Mouse (Mus musculus): Measurements from ENCODE around the gene Mcpt8. TPM values are rescaled to one million over a fixed set of nuclear protein-coding genes. Genes with fewer than 3 reads are reported as not detected.

Gene Mcpt8
- 1 to 10 TPM; 3.7 to 5.8 TPM for total RNA-seq (2023)

DNA sequence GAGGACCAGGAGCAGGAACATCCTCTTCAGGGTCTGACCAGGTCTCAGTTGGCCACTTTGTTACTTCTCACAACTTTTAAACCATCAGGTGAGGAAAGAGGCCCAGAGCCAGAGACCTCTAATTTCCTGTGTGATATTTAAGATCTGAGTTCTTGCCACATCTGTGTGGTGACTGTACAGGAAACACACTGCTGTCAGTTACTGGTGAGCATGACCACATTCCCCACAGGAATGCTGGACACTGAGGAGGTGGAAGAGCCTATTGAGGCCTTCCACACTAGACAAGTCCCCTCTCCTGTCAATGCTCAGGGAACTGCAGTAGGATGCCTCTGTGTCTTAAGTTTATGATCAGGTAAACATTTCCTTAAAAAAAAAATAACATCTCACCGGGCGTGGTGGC lies at the start of gene Mcpt8:
TSS of gene Mcpt8 (minus strand) at position 107 of the 400 bp plus-strand sequence.

DNA sequence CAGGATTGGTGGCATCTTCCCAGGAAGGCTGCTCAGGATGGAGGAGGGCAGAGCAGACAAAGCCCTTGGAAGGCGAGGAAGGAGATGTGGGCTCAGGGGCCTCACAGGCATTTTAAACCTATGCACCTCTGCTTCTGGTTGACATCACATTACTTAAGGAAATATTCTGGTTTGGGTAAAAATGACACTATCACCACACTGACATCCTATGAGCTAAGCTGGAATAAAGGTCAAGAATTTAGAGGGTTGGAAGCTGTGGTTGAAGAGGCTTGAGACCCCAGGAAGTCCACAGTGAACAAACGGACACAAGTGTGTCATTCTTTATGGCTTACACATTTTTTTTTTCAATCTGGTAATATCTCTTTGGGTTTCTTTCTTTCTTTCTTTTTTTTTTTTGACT lies 47.4 kb upstream of the Mcpt8 start, which contains the start of gene Gzmd:
TSS of gene Gzmd (minus strand) at position 101 of the 400 bp plus-strand sequence.

GRCm38 (mm10) chr14:56120525-56120924 lies 35.5 kb upstream of the Mcpt8 start, which contains the start of gene Gzme:
Gzme (minus strand) TSS chr14:56120625.

DNA sequence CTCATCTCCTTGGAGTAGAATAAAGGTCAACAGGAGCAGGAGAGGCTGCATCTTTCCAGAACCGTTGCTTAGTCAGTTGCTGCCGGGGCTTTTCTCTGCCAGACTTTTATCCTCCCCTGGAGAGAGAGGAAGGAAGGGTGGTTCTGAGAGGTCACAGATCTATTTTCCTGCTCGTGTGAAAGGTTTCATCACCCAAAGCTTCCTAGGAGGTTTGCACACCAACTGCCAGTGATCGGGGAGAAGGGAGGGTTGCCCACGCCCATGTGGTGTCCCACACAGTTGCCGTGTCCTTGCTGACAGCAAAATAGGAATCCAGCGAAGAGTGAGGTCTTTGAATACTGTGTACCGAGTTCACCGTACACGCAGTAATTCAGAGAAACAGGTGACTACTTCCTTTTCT lies 17.3 kb upstream of the Mcpt8 start, which contains the start of gene Ctsg:
TSS of gene Ctsg (minus strand) at position 189 of the 400 bp plus-strand sequence.

GRCm38 (mm10) chr14:56062213-56062612 lies 22.9 kb downstream of the Mcpt8 start, which contains the start of gene Mcpt4:
Mcpt4 (minus strand) TSS chr14:56062313.

GRCm38 (mm10) chr14:56041792-56042191 lies 43.3 kb downstream of the Mcpt8 start, which contains the start of gene Mcpt2:
Mcpt2 (plus strand) TSS chr14:56042041.

Other genes with a start within 250 kb of the Mcpt8 start
- 1 to 10 TPM; 5.9 to 8.2 TPM for gene Nynrin, start 231.3 kb downstream of the Mcpt8 start, total RNA-seq (2023)
- gene Cbln3, start 200.9 kb downstream of the Mcpt8 start, total RNA-seq (2023) = under 1 TPM in 1 of 2 experiments, not detected in 1; 0.09 TPM
- 10 to 100 TPM; 51.6 to 59.0 TPM for gene Khnyn, start 200.3 kb downstream of the Mcpt8 start, total RNA-seq (2023)
- gene Sdr39u1, start 185.0 kb downstream of the Mcpt8 start, total RNA-seq (2023) = under 1 TPM; 0.88 to 0.97 TPM
- gene Cma1, start 140.6 kb downstream of the Mcpt8 start, total RNA-seq (2023) = not detected
- not detected for gene Cma2, start 134.3 kb downstream of the Mcpt8 start, total RNA-seq (2023)
- not detected for gene Mcpt1, start 67.3 kb downstream of the Mcpt8 start, total RNA-seq (2023)
- gene Mcpt9, start 54.8 kb downstream of the Mcpt8 start, total RNA-seq (2023) = not detected
- under 1 TPM; 0.47 to 0.67 TPM for gene Mcpt2, start 43.2 kb downstream of the Mcpt8 start, total RNA-seq (2023)
- not detected for gene Mcpt4, start 23.0 kb downstream of the Mcpt8 start, total RNA-seq (2023)
- gene Ctsg, start 17.3 kb upstream of the Mcpt8 start, total RNA-seq (2023) = 1 to 10 TPM; 2.3 to 3.0 TPM
- gene Gzme, start 35.4 kb upstream of the Mcpt8 start, total RNA-seq (2023) = not detected
- not detected for gene Gzmd, start 47.3 kb upstream of the Mcpt8 start, total RNA-seq (2023)
- not detected for gene Gzmg, start 74.3 kb upstream of the Mcpt8 start, total RNA-seq (2023)
- gene Gzmn, start 89.3 kb upstream of the Mcpt8 start, total RNA-seq (2023) = not detected
- not detected for gene Gzmf, start 126.1 kb upstream of the Mcpt8 start, total RNA-seq (2023)
- gene Gzmc, start 149.4 kb upstream of the Mcpt8 start, total RNA-seq (2023) = not detected
- under 1 TPM in 1 of 2 experiments, not detected in 1; 0.34 TPM for gene Gzmb, start 177.0 kb upstream of the Mcpt8 start, total RNA-seq (2023)

Data from monocyte, adult 59 days (primary cell).